25 mouse cellular contexts compared by ENCODE assay signal in genomic region chrX:11458521-11458920, GRCm38 (mm10).
"Had no signal": no experiment of that assay in that cellular context is flagged by ENCODE, and none has a peak within 500 bp of the region (broad histone marks: within the 10 kb centered on the region; RNA-seq: fewer than 3 reads in every experiment).

No protein-coding gene starts in this region.

- H3K9ac ChIP-seq: kidney, embryonic 15.5 days; limb, embryonic 12.5 days; limb, embryonic 15.5 days; liver, embryonic 14.5 days; liver, postnatal 0 days; lung, embryonic 15.5 days; midbrain, embryonic 13.5 days; neural tube, embryonic 13.5 days; stomach, embryonic 15.5 days had no signal

- H3K27me3 ChIP-seq: lung, embryonic 15.5 days; stomach, embryonic 15.5 days had no signal

- ATAC-seq: liver, postnatal 0 days; midbrain, embryonic 13.5 days; midbrain, embryonic 16.5 days had no signal

- H3K36me3 ChIP-seq: kidney, embryonic 15.5 days; limb, embryonic 12.5 days; limb, embryonic 15.5 days; lung, embryonic 15.5 days; midbrain, embryonic 10.5 days; midbrain, embryonic 13.5 days; neural tube, embryonic 13.5 days; stomach, embryonic 15.5 days had no signal

- H3K9me3 ChIP-seq: kidney, embryonic 15.5 days; limb, embryonic 12.5 days; limb, embryonic 15.5 days; lung, embryonic 15.5 days; megakaryocyte, embryonic 14.5 days; midbrain, embryonic 10.5 days; midbrain, embryonic 13.5 days; neural tube, embryonic 13.5 days; stomach, embryonic 15.5 days had no signal

- H3K4me2 ChIP-seq: kidney, embryonic 15.5 days; limb, embryonic 12.5 days; limb, embryonic 15.5 days; liver, embryonic 11.5 days; lung, embryonic 15.5 days; midbrain, embryonic 13.5 days; neural tube, embryonic 13.5 days; stomach, embryonic 15.5 days had no signal

- H3K27ac ChIP-seq: kidney, embryonic 15.5 days; left cerebral cortex, adult 2 months; limb, embryonic 12.5 days; limb, embryonic 15.5 days; liver, embryonic 14.5 days; lung, embryonic 15.5 days; midbrain, embryonic 10.5 days; midbrain, embryonic 13.5 days; neural tube, embryonic 13.5 days; stomach, embryonic 15.5 days had no signal

- H3K4me3 ChIP-seq: kidney, embryonic 15.5 days; left cerebral cortex, adult 2 months; limb, embryonic 12.5 days; limb, embryonic 15.5 days; lung, embryonic 15.5 days; megakaryocyte, embryonic 14.5 days; midbrain, embryonic 10.5 days; midbrain, embryonic 13.5 days; myocyte; neural tube, embryonic 13.5 days; stomach, embryonic 15.5 days had no signal

- H3K4me1 ChIP-seq: kidney, embryonic 15.5 days; limb, embryonic 12.5 days; megakaryocyte, embryonic 14.5 days; neural tube, embryonic 13.5 days; stomach, embryonic 15.5 days had no signal

- DNase-seq: kidney, adult 8-10 months; kidney, postnatal 10 days; kidney, postnatal 36 days; layer of hippocampus, postnatal 36 days; left cerebral cortex, postnatal 4 days; liver, postnatal 0 days; lung, postnatal 36 days; retina, postnatal 1 day; right cerebral cortex, postnatal 25 days; spleen, adult 18-20 months; thymus, postnatal 25 days had no signal
